Mouse (Mus musculus) cerebellum, adult 9-11 months (tissue): ENCODE measurements around the gene Hhatl.

Experiments used
- DNase-seq: peaks from one replicate; pipeline ENCODE4 v3.0.0; 2022

Hhatl gene

DNA sequence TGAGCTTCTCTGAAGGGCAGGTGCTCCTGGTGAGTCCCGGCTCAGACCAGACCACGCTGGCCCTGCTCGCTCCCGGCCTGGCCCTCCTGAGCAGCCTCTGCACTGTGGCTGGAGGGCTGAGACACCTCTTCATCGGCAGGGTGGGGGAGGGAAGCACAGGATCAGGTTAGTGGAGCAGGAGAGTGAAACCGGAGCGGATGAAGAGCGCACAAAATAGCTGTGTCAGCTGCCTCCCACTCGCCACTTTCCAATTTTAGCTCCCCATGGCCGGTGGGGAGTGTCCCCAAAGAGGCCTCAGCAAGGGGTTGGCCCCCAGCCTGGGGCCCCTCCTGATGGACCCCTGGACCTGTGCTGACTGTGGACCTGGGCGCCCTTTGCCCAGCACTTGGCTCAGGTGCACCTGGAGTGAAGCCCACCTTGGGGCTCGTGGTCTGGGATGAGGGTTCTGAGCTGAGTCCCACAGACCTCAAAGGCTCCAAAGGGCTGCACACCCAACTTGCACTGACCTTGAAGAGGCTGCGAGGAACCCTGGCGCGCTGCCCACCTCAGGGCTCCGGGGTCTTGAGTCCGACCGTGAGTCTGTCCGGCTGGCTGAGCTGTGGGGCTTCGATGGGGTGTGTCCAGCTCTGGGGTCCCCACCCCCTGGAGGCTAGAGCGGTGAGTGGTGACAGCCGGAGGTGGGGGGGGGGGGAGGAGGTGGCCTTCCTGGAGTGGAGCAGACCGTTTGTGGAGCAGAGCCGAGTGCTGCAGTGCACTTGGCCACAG is at the start of gene Hhatl:
TSS of gene Hhatl (minus strand) at position 751 of the 765 bp plus-strand sequence.
- no peak for DNase-seq

DNA sequence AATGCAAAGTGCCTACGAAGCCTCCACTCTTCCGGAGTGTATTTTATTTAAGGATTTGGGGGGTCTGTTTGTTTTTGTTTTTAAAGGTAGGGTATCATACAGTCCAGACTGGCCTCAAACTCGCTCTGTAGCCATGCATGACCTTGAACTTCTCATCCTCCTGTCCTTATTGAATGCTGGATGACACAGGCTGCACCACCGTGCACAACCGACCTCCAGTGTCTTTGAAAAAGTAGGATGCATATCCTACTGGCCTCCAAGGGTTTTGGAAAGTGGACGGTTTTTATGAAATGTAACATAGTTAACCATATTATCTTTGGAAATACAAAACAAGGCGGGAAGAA is 47.3 kb upstream of the Hhatl start:
- no peak for DNase-seq

DNA sequence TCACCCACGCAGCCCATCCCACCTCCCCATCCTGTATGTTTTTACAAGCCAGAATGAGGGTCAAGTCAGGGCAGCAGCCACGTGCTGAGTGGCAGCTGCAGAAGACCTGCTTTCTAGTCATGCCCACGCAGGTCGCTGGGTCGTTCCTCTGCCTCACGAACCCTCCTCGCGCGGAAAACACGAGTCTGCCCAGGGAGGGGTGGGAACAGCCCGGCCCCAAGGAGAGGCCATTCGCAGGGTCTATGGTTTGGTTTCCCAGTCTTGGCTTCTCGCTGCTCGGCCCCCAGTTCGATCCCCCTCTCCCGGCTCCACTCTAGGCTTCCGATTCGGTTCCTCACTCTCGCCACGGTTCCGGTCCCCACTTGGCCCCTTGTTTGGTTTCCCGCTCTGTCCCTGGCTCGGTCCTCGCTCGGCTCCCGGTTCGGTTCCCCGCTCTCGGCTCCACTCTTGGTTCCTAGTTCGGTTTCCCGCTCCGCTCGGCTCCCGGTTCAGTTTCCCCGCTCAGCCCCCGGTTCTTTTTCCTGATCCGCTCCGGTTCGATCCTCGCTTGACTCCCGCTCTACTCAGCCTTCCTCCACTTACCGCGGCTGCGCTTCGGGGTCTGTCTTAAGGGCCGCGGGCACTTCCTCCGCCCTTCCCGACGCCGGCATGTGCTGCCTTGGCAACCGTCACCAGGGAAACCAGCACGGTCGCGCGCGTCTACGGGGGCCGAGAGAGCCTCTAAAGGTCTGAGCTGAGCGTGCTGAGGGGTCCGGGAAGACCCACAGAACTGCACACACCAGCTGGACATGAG is 46.7 kb upstream of the Hhatl start, which contains the start of gene Ccdc13:
TSS of gene Ccdc13 (minus strand) at position 633 of the 793 bp plus-strand sequence.
- DNase-seq, result no peak

DNA sequence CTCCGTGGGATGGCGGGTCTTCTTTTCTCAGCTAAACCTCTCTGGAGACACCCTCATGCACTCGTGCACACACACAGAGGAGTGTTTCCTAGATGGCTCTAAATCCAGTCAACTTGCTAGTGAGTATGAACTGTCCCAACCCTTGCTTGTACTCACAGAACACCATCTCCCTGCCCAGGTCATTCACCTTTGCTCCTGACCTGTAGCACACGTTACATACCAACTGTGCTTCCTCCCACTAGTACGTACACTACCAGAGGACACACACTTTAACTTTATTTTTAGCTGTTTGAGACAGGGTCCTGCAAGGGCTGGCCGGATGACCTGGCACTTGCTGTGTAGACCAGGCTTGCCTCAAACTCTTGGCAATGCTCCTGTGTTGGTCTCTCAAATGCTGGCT is 45.7 kb upstream of the Hhatl start:
- DNase-seq, result no peak

DNA sequence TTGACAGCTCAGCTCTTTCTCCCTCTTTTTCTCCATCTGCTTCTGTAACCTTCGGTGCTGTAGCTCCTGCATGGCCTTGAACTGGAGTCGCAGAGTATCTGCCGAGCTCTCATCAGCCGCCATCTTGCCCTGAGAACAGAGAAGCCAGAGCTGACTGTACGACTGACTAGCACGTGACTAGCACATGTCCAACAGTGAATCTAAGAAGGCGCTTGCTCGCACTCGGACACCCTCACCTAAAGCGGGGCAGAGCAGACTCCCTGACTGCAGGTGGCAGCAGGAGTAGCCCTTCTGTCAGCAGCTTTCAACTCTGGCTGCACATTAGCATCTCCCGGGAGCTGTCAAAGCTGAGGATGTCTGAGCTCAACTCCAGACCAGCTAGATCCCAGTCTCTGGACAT is 41.5 kb upstream of the Hhatl start:
- no peak for DNase-seq

DNA sequence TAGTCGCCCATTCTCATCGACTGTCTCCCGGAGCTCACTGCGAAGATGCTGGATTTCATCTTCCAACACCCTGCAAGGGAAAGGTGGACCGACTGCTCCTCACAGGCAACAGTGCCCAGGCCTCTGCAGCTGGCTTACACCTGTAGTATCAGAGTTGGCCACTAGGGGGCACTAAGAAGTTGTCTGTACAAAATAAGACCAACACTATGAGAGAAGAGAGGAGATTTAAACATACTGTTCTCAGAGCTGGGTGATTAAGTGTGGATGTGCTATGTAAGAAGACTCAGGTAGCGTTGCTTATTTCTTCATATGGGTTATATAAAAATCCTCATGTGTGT is 38.6 kb upstream of the Hhatl start:
- peak; percentile 77 for DNase-seq

DNA sequence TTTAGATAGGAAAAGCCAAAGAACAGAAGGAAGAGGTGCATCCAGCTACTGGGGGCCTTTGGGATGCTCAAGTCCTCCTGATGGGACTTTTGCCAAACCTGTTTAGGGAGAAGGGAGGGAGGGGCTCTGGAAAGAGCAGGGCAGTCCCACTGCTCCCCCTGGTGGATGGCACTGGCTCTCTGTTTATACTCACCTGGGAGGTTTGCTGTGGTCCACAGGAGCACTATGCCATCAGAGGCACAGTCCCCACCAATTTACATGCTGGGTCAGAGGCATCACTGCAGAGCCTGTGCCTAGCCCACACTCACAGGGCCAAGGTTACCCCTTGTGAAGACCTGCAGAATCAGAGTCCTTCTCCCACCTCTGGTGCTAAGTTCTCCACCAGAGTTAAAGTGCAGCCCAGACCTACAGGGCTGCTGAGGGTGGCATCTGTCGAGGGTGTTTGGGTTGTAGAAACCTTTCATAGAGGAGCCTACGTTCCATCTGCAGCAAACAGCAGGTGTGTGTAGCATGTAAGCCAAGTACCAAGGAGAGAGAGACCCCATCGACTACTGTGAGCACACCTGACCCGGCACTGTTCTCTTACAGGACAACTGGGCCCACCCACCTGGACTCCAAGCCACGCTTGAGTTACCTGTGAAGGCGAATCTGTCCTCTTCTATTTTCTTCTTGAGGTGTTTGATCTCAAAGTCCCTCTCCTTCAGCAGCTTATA is 38.1 kb upstream of the Hhatl start:
- DNase-seq, result no peak

DNA sequence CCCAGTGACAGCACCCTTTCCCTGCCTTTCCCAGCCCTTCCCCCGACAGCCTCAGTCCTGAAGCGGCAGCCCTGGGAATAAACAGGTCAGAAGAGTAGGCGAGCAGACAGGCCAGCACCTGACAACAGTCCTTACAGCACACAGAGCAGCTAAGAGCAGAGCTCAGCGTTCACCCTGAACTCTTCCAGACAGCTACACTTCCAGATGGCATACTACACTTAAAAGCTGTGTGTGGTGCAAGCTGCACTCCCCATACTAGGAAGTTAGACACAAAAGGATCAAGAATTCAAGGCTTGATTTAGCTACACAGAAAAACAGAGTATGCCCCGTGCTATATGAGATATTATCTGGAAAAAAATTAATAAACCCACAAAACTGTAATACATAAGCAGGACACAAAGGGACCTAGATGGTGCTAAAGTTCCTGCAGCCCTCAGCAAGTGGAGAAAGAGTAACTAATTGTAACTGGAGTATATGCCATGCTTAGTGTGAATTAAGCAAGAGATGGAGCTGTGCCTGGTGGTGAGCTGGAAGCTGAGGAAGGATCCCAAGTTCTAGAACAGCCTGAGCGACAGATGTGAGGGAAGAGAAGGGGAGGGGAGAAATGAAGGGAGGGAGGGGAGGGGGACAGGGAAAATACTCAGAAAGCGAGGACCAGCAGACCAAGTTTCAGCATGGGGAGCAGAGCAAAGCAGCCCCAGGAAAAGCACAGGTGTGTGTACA is 37.1 kb upstream of the Hhatl start:
- no peak for DNase-seq

DNA sequence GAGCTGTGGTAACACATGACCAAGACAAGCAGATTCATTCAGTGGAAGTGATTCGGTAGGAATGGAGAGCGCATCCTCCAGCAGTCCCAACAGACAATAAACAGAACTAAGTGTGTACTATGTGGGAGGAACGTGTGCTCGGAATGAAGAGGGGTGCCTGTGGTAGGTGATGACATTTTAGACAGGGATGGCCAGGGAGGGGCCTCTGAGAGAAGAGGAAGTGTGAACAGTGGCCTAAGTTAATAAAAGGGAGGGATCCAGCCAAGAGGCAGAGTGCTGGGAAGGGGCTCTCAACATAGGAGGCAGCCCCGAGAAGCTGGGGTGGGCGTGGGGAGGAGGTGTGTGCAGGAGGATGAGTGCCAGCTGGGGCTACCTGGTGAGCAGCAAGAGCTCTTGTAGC is 36.0 kb upstream of the Hhatl start:
- no peak for DNase-seq

DNA sequence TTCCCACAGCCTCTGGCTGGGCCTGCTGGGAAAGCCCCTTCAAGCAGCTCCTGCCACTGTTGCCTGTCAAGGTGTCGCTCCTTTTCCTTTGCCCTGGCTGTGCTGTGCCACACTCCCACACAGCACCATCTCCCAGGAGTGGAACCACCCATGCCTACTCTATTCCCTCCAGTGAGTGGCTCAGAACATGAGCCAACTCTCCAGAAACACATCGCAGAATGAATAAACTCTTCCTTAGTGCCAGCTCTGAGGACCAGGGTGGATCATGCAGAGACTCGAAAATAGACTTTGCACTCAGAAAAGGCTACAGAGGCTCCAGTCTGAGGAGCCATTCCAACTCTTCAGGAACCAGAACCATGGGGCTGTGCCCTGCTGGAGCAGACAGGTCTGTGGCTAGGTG is 34.0 kb upstream of the Hhatl start:
- DNase-seq, result no peak

DNA sequence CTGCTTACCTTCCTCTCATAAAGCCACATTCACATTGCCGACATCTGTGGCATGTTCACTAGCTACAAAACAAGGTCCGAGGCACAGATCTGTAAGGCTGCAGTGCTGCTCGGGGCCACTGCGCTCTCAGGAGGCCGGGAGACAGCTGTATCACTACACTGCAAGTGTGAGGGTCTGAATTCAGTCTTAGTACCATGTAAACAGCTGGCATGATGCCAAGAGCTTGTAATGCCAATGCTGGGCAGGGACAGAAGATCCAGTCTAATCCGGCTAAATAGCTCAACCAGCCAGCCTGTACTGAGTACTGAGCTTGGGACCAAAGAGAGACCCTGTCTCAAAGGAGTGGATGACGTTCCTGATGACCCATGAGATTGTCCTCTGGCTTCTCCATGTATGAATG is 31.7 kb upstream of the Hhatl start:
- DNase-seq, result peak; percentile 59

DNA sequence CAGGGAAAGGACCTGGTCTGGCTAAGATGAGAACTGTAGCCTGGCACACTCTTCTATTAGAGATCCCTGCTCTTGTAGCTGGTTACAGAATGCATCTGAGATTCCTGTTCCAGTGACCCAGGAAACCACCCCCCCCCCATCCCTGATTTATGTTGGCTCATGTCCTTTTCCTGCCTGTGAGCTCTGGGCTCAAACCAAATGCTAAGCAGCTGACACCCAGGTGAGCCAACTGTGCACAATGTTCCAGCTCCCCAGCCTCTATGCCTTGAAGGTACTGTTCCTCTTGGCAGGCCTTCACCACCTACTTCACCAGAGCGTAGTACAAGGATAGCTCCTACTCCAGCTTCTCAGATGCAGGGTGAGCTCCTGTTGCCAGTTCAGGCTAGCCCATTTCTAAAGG is 30.7 kb upstream of the Hhatl start:
- DNase-seq, result peak; percentile 89

DNA sequence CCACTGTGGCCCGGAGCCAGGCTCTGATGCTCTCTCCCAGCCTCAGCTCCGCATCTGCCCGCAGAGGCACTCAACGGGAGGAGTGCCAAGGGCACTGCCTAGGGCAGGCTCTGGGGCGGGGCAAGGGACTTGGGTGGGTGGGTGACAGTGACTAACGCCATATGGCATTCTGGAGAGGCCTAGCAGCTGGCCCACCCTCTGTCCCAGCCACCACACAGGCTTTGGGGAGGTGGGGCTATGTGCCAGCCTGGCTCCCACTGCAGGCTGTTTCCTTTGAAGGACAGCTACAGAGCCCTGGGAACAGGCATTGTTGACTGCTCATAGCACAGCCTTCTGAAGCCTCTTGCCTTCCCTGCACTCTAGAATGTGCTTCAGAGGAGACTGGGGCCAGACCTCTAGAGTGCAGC is 30.3 kb upstream of the Hhatl start:
- peak; percentile 68 for DNase-seq

DNA sequence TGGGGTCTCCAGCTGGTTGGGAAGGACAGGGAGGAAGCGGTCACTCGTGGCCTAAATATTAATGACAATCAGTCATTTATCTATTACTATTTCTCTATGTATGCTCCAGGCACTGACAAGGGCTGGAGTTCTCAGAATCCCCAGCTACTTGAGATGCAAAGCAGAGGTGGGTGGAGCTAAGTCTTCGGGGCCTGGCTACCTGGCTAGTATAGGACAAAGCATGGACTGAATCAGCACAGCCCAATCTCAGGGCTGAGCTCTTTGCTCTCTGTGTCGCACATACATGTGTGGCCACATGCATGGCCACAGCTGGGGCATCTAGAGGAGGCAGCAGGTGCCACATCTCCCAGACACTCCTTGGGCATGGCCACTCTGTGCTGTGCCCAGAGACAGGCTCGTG is 28.5 kb upstream of the Hhatl start:
- DNase-seq, result no peak

DNA sequence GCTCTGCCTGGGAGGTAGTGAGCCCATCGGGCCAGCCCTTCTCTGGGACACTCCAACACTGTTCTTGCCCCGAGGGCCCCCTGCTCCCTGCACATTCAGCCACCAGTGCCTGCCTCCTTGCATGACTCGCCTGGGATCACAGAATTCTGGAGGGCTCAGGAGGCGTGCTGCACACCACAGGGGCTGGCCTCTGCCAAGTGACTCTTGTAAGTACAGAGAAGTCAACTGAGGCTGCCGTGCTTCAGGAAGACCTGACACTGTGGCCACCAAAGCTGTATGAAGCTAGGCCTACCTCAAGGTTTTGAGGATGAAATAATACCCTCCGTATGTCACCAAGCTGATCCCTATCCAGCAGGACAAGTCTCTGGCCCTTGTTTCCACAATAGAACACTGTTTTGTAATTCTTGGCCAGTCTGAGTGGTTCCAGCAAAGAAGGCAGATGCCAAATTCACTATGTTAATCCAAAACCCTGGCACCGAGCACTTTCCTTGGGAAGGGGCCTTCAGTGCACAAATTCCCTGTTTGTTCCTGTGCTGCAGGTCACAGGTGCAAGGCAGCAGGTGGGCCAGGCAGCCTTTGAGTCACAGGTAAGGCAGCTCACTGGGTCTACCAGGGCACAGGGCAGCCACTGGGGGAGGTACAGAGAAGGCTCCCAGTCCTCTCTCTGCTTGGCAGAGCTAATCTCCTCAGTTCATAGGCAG is 27.6 kb upstream of the Hhatl start:
- DNase-seq, result peak; percentile 90

DNA sequence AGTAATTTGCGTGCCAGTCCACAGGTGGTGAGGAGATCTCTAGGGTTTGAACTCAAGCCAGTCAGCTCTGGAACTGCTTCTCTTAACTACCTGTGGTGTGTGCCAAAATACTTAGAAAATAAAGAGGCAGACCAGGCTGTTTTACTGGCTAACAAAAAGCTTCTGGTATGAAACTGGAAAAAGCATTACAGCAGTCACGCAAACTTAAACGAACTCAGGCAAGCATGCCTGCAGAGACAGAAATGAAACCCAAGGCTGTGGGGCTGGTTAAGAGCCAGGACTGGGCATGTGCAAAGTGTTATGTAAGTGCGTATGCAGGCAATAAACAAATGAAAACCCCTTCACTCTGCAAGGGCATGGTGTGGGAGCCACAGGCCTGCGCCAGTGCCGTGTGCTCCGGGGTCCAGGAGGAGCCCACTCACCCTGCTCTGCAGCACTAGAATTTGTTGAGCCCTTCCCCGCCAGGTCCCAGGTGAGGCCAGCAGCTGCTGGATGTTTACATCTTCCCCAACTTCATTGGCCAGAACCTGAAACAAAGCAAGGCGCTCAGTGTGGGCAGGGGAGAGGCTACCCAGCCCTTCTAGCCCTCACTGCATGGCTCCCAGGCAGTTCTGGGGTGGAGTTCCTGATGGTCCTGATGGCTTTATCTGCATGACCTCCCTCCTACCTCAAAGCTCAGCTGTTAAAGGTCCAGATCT is 26.9 kb upstream of the Hhatl start:
- peak; percentile 70 for DNase-seq

DNA sequence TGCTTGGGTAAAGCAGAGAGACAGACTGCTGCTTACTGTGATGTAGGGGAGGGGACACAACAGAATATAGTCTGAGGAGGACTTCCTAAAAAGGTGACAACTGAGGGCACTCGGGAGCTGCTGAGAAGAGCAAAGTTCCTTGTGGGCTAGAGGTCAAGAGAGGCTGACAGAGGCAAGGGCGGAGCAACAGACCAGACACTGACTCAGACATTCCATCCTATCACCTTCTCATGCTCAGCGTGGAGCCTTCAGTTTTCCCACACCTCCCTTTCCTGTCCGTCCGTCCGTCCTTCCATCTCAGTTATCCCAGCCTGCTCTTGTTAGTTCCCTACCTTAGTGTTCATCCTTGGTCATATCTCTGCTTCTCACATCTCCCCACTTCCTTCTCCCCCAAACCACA is 22.9 kb upstream of the Hhatl start:
- DNase-seq, result no peak

DNA sequence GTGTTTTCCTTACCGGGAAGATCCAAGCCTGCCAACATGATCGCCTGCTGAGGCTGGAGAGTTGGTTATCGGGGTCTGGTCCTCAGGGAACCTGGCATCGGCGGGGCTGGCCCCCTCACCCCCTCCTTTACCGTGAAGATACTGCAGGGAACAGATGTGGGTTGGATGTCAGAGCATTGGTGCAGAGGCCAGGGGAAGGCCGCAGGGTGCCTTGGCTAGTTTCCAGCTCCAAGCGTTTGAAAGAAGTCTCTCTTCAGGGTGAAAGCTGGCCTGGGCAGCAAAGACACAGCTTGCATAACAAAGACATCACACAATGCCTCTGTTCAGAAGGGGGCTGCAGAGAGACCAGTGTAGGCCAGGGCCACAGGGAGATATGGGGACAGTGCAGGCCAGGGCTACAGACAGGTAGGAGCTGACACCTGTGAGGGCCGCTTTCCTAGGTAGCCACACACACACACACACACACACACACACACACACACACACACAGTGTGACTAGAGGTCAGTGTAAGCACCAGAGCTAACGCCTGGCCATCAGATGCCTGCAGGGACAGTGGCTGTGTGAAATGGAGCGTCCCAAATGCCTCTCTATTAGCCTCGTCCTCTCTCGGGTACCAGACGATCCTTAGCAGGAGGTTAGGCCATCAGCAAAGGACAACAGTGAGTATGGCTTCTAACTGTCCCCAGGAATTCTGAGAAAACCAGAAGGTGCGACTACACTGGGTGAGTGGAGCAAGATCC is 17.9 kb upstream of the Hhatl start:
- peak; percentile 73 for DNase-seq

DNA sequence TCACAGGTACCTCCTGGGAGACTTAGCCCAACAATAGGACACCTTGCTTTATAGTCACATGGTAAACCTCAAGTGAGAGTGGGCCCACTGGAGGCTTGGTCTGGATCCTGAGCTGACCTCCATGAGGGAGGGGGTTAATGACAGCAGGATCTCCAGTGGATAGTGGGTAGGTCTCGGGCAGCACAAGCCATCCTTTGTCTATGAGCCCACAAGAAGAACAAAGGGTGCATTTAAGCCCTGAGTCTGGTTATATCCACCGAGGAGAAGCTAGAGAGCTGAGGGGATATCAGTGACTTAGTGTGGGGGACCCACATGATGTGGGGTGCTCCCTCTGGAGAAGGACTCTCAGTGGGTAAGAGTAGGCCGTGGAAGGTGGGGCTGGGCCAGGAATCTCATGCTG is 16.2 kb upstream of the Hhatl start:
- no peak for DNase-seq

DNA sequence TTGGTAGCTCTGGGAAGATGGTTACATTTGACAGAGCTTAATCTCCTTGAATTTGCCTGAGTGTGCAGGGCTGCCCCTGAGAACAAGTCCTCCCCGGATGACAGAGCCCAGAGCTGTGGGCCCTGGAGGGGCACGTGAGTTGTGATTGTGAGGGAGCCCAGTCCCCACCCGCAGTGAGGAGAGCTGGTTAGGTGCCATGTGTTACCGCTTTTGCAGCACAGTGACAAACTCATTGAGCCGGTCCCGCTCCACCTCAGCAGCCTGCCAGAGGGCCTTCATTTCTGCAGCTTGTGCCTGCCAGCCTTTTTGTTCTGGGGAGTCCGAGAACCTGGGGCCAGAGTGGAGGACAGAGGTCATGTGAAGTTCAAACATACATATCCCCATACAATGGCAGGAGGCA is 15.6 kb upstream of the Hhatl start:
- DNase-seq, result peak; percentile 51

DNA sequence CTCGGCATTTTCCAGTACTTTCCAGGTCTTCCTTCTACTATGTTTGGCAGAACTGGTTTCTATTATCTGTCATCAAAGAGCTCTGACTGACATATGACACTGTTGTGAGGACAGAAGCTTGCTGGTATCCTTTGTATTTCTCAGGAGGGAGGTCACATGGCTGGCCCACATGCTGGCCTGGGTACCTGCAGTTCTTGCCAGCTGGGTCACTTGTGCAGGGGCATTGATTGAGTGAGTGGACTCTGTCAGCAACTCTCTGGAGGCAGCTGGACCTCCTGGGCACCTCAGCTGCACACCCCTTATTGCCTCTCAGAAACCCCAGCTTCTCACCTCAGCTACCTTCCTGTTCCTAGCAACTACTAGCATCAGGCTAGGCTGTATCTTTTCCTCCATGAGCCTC is 15.2 kb upstream of the Hhatl start:
- DNase-seq, result no peak
